Mouse (Mus musculus): ENCODE results near the gene Gimap8. TPM values are rescaled to one million over a fixed set of nuclear protein-coding genes. Genes with fewer than 3 reads are reported as not detected.

Gene Gimap8
- total and polyA plus RNA-seq, 3 experiments = 4.1 to 7.6 (median 7.1) TPM

- Histone ChIP-seq H3K36me3 (ENCODE audit: control insufficient read depth, insufficient read depth, low read length) (no peaks in the 10 kb centered on the region), H3K27me3 (ENCODE audit: control insufficient read depth, insufficient read depth, low read length) (no peaks in the 10 kb centered on the region), H3K79me2 (replicated peaks; ENCODE audit: control insufficient read depth, insufficient read depth, low read length) (no peaks in the 10 kb centered on the region), H3K4me3 (no peak overlapping the region), H3K9ac (ENCODE audit: low read depth, low read length) (no peak overlapping the region), H3K4me1 (ENCODE audit: control insufficient read depth, insufficient read depth, low read length) (no peaks in the 10 kb centered on the region), H3K27ac (no peak overlapping the region)
- intact Hi-C loops (cut with DNase I) = loop anchor here (5.0 kb wide), 1 partner anchor 464 kb away; no protein-coding TSS in a partner anchor
- DNase-seq = no peak
- WGBS = 67% methylated on average over 6 of the region's 6 CpGs
- no peak for TF ChIP-seq POLR2A (IDR thresholded peaks at IDR 0.05; ENCODE audit: insufficient read depth, low read depth, low read length)
- TF ChIP-seq CTCF (IDR thresholded peaks at IDR 0.05) = no peak
- TF ChIP-seq EP300 (IDR thresholded peaks at IDR 0.05; ENCODE audit: insufficient read depth, low read depth, low read length) = no peak
Measured at GRCm38 (mm10) chr6:48641391-48641790, 5.6 kb upstream of the Gimap8 start.

- WGBS = 23% methylated on average over 4 of the region's 4 CpGs
- Histone ChIP-seq H3K4me3 (no peak overlapping the region), H3K36me3 (ENCODE audit: control insufficient read depth, insufficient read depth, low read length) (no peaks in the 10 kb centered on the region), H3K9ac (ENCODE audit: low read depth, low read length) (no peak overlapping the region), H3K4me1 (ENCODE audit: control insufficient read depth, insufficient read depth, low read length) (peaks cover 1% of the 10 kb centered on the region; the same call in 1 of the 2 replicates), H3K79me2 (replicated peaks; ENCODE audit: control insufficient read depth, insufficient read depth, low read length) (no peaks in the 10 kb centered on the region), H3K27ac (no peak overlapping the region), H3K27me3 (ENCODE audit: control insufficient read depth, insufficient read depth, low read length) (no peaks in the 10 kb centered on the region)
- intact Hi-C loops (cut with DNase I) = loop anchor here (1.0 to 5.0 kb wide), 3 partner anchors 61 to 466 kb away; no protein-coding TSS in a partner anchor
- no peak for TF ChIP-seq POLR2A (IDR thresholded peaks at IDR 0.05; ENCODE audit: insufficient read depth, low read depth, low read length)
- peak; percentile 76 for TF ChIP-seq CTCF (IDR thresholded peaks at IDR 0.05)
- TF ChIP-seq EP300 (IDR thresholded peaks at IDR 0.05; ENCODE audit: insufficient read depth, low read depth, low read length) = no peak
- DNase-seq = no peak
Measured at GRCm38 (mm10) chr6:48642764-48643292, 4.2 kb upstream of the Gimap8 start.

GRCm38 (mm10) chr6:48645660-48646308 lies 1.2 kb upstream of the Gimap8 start:
- WGBS = 8% methylated on average over 12 of the region's 12 CpGs
- H3K36me3 ChIP-seq (ENCODE audit: control insufficient read depth, insufficient read depth, low read length) = no peaks in the 10 kb centered on the region
- DNase-seq = peak; percentile 76
- H3K4me1 ChIP-seq (ENCODE audit: control insufficient read depth, insufficient read depth, low read length) = peaks cover 1% of the 10 kb centered on the region; the same call in 1 of the 2 replicates
- peak overlapping the region; percentile 60 for H3K27ac ChIP-seq
- H3K4me3 ChIP-seq = no peak overlapping the region
- TF ChIP-seq CTCF (IDR thresholded peaks at IDR 0.05) (peak; percentile 98), POLR2A (IDR thresholded peaks at IDR 0.05; ENCODE audit: insufficient read depth, low read depth, low read length) (no peak), EP300 (IDR thresholded peaks at IDR 0.05; ENCODE audit: insufficient read depth, low read depth, low read length) (0 out of 2 replicates have a peak, but pooled peaks have one; percentile 49)
- H3K79me2 ChIP-seq (replicated peaks; ENCODE audit: control insufficient read depth, insufficient read depth, low read length) = no peaks in the 10 kb centered on the region
- intact Hi-C loops (cut with DNase I) = loop anchor here (1.0 to 5.0 kb wide), 4 partner anchors 33 to 127 kb away; partner anchors contain the start of genes Gimap5 and Gimap6
- H3K27me3 ChIP-seq (ENCODE audit: control insufficient read depth, insufficient read depth, low read length) = no peaks in the 10 kb centered on the region
- H3K9ac ChIP-seq (ENCODE audit: low read depth, low read length) = no peak overlapping the region

GRCm38 (mm10) chr6:48646309-48646690 lies 734 bp upstream of the Gimap8 start:
- H3K4me1 ChIP-seq (ENCODE audit: control insufficient read depth, insufficient read depth, low read length) = peaks cover 1% of the 10 kb centered on the region; the same call in 1 of the 2 replicates
- TF ChIP-seq POLR2A (IDR thresholded peaks at IDR 0.05; ENCODE audit: insufficient read depth, low read depth, low read length) (no peak), EP300 (IDR thresholded peaks at IDR 0.05; ENCODE audit: insufficient read depth, low read depth, low read length) (no peak)
- peak overlapping the region; percentile 60 for H3K27ac ChIP-seq
- H3K9ac ChIP-seq (ENCODE audit: low read depth, low read length) = no peak overlapping the region
- no peak for DNase-seq
- WGBS = 56% methylated on average over 4 of the region's 4 CpGs
- intact Hi-C loops (cut with DNase I) = loop anchor here (2.0 to 5.0 kb wide), 3 partner anchors 33 to 101 kb away; partner anchors contain the start of genes Gimap5 and Gimap6
- no peaks in the 10 kb centered on the region for H3K36me3 ChIP-seq (ENCODE audit: control insufficient read depth, insufficient read depth, low read length)
- no peaks in the 10 kb centered on the region for H3K27me3 ChIP-seq (ENCODE audit: control insufficient read depth, insufficient read depth, low read length)
- H3K79me2 ChIP-seq (replicated peaks; ENCODE audit: control insufficient read depth, insufficient read depth, low read length) = no peaks in the 10 kb centered on the region
- no peak overlapping the region for H3K4me3 ChIP-seq

GRCm38 (mm10) chr6:48647611-48648010 lies 577 bp downstream of the Gimap8 start:
- peak overlapping the region; percentile 34 for H3K9ac ChIP-seq (ENCODE audit: low read depth, low read length)

More at GRCm38 (mm10) chr6:48647611-48648010, 577 bp downstream of the Gimap8 start:
- peak overlapping the region; percentile 45; the same call in 1 of the 2 replicates for H3K4me3 ChIP-seq
- no peaks in the 10 kb centered on the region for H3K36me3 ChIP-seq (ENCODE audit: control insufficient read depth, insufficient read depth, low read length)
- no peaks in the 10 kb centered on the region for H3K79me2 ChIP-seq (replicated peaks; ENCODE audit: control insufficient read depth, insufficient read depth, low read length)
- TF ChIP-seq CTCF (IDR thresholded peaks at IDR 0.05) = no peak
- TF ChIP-seq EP300 (IDR thresholded peaks at IDR 0.05; ENCODE audit: insufficient read depth, low read depth, low read length) = no peak
- TF ChIP-seq POLR2A (IDR thresholded peaks at IDR 0.05; ENCODE audit: insufficient read depth, low read depth, low read length) = no peak
- no peak for DNase-seq
- no peaks in the 10 kb centered on the region for H3K27me3 ChIP-seq (ENCODE audit: control insufficient read depth, insufficient read depth, low read length)
- peaks cover 1% of the 10 kb centered on the region; the same call in 1 of the 2 replicates for H3K4me1 ChIP-seq (ENCODE audit: control insufficient read depth, insufficient read depth, low read length)
- intact Hi-C loops (cut with DNase I) = loop anchor here (2.0 to 5.0 kb wide), 3 partner anchors 31 to 99 kb away; partner anchors contain the start of genes Gimap5 and Gimap6
- whole genome bisulfite sequencing = 52% methylated on average over 2 of the region's 2 CpGs
- peak overlapping the region; percentile 83 for H3K27ac ChIP-seq
